Comparison of ENCODE assay signal across 23 mouse cellular contexts in the genomic region with DNA sequence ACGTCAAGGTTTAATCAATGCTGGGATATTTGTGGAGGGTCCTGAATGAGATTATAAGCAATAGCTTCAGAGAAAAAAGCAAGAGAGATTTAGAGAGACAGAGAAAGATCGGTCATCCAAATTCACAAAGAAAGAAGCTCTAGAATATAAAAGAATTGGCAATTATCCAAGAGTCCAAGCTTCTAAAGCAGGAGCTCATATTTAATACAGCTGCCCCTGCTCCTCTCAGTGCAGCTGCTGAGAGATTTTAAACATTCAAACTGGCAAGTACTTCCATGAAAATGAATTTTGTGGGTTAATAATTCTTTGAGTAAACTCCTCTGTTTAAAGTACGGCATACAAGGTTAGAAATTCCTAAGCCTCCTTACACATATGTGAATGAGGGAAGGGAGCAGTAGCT.
"Had no signal": no experiment of that assay in that cellular context is flagged by ENCODE, and none has a peak within 500 bp of the region (broad histone marks: within the 10 kb centered on the region; RNA-seq: fewer than 3 reads in every experiment).

No protein-coding gene starts in this region.

- H3K4me2 ChIP-seq: limb, embryonic 13.5 days; liver, embryonic 13.5 days; neural tube, embryonic 12.5 days; neural tube, embryonic 15.5 days had no signal

- H3K36me3 ChIP-seq: limb, embryonic 13.5 days; liver, embryonic 13.5 days; midbrain, embryonic 10.5 days; neural tube, embryonic 12.5 days; neural tube, embryonic 15.5 days had no signal

- ATAC-seq: intestine, embryonic 16.5 days; midbrain, embryonic 16.5 days had no signal

- H3K27me3 ChIP-seq: limb, embryonic 13.5 days; liver, embryonic 13.5 days; megakaryocyte, embryonic 14.5 days; neural tube, embryonic 12.5 days; neural tube, embryonic 15.5 days had no signal

- H3K9me3 ChIP-seq: limb, embryonic 13.5 days; liver, embryonic 13.5 days; megakaryocyte, embryonic 14.5 days; midbrain, embryonic 10.5 days; neural tube, embryonic 12.5 days; neural tube, embryonic 15.5 days had no signal

- H3K4me1 ChIP-seq: limb, embryonic 13.5 days; liver, embryonic 13.5 days; megakaryocyte, embryonic 14.5 days; midbrain, embryonic 10.5 days; neural tube, embryonic 12.5 days; neural tube, embryonic 15.5 days had no signal

- H3K4me3 ChIP-seq: limb, embryonic 13.5 days; liver, embryonic 13.5 days; megakaryocyte, embryonic 14.5 days; midbrain, embryonic 10.5 days; neural tube, embryonic 12.5 days; neural tube, embryonic 15.5 days had no signal

- H3K27ac ChIP-seq: limb, embryonic 13.5 days; liver, embryonic 13.5 days; midbrain, embryonic 10.5 days; neural tube, embryonic 12.5 days; neural tube, embryonic 15.5 days; stomach, postnatal 0 days had no signal

- H3K9ac ChIP-seq: limb, embryonic 13.5 days; liver, embryonic 13.5 days; neural tube, embryonic 12.5 days; neural tube, embryonic 15.5 days had no signal

- DNase-seq: kidney, adult 18-20 months; kidney, adult 9 months; kidney, postnatal 10 days; kidney, postnatal 36 days; left cerebral cortex, postnatal 4 days; liver, embryonic 13.5 days; lung, adult 2 months; lung, postnatal 10 days; lung, postnatal 36 days; right cerebral cortex, adult 18-20 months; right cerebral cortex, postnatal 14 days; right cerebral cortex, postnatal 4 days; thymus, adult 2 months; thymus, postnatal 14 days; thymus, postnatal 4 days had no signal
